Mouse (Mus musculus): ENCODE results near the gene Il19. TPM values are rescaled to one million over a fixed set of nuclear protein-coding genes. Genes with fewer than 3 reads are reported as not detected.
A peak's percentile ranks its signal among the peaks of the same experiment; 100 is the strongest.

Il19 gene
- total RNA-seq, 1 experiment, result 0.36 TPM

DNA sequence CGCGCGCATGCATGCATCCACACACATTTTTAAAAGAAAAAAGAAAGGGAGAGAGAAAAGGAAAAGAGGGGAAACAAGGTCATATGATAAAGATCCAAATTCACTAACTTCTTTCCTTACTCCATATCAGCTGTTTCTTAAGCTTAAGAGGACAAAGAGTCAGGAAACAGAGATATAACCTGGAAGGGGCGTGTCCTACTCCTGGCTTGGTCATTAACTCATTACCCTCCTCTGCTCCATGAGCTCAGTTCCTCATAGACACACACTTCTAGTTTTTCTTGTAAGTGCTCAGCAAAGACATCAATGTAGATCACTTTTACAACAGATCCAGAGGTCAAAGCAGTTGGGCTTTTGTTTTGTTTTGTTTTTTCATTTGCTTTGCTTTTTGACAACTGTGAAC is 2.7 kb downstream of the Il19 start:
- Histone ChIP-seq H3K9me3 (ENCODE audit: control insufficient read depth, insufficient read depth, low read depth, low read length) (no peaks in the 10 kb centered on the region), H3K9ac (ENCODE audit: insufficient read depth, low read depth, low read length, poor library complexity, severe bottlenecking) (no peak overlapping the region), H3K36me3 (ENCODE audit: control insufficient read depth, insufficient read depth, low read length, poor library complexity, severe bottlenecking) (no peaks in the 10 kb centered on the region), H3K4me3 (ENCODE audit: insufficient read depth in 1 of 2, low read depth in 1 of 2, low read length in 2 of 2, poor library complexity in 1 of 2, severe bottlenecking in 1 of 2) (no peak overlapping the region), H3K27ac (ENCODE audit: insufficient read depth, low read depth, low read length, poor library complexity, severe bottlenecking) (no peak overlapping the region), H3K4me1 (ENCODE audit: control insufficient read depth in 2 of 2, insufficient read depth in 2 of 2, low read length in 2 of 2, poor library complexity in 1 of 2) (no peaks in the 10 kb centered on the region)
- in situ Hi-C loops (cut with MboI; ENCODE audit: low sequenced_read_pairs in 2 of 2, unreplicated experiment in 2 of 2), result no loop called here
- TF ChIP-seq CHD2 (IDR thresholded peaks at IDR 0.05; ENCODE audit: low read depth, low read length) (no peak), ZC3H11A (IDR thresholded peaks at IDR 0.05; ENCODE audit: borderline replicate concordance, low read depth, low read length) (no peak), ZNF384 (IDR thresholded peaks at IDR 0.05; ENCODE audit: low read depth, low read length) (no peak), HCFC1 (IDR thresholded peaks at IDR 0.05; ENCODE audit: borderline replicate concordance, insufficient read depth, low read length) (no peak), MAFK (IDR thresholded peaks at IDR 0.05; ENCODE audit: insufficient read depth, low read depth, low read length) (no peak)
- no peak for DNase-seq (ENCODE audit: low read depth, low spot score)

GRCm38 (mm10) chr1:130936351-130936750 is 3.6 kb downstream of the Il19 start:
- no peak overlapping the region for H3K4me3 ChIP-seq (ENCODE audit: insufficient read depth in 1 of 2, low read depth in 1 of 2, low read length in 2 of 2, poor library complexity in 1 of 2, severe bottlenecking in 1 of 2)
- in situ Hi-C loops (cut with MboI; ENCODE audit: low sequenced_read_pairs in 2 of 2, unreplicated experiment in 2 of 2), result no loop called here
- DNase-seq (ENCODE audit: low read depth, low spot score), result no peak
- H3K4me1 ChIP-seq (ENCODE audit: control insufficient read depth in 2 of 2, insufficient read depth in 2 of 2, low read length in 2 of 2, poor library complexity in 1 of 2), result no peaks in the 10 kb centered on the region
- TF ChIP-seq ZNF384 (IDR thresholded peaks at IDR 0.05; ENCODE audit: low read depth, low read length) (no peak), CHD2 (IDR thresholded peaks at IDR 0.05; ENCODE audit: low read depth, low read length) (no peak), ZC3H11A (IDR thresholded peaks at IDR 0.05; ENCODE audit: borderline replicate concordance, low read depth, low read length) (no peak), HCFC1 (IDR thresholded peaks at IDR 0.05; ENCODE audit: borderline replicate concordance, insufficient read depth, low read length) (no peak), MAFK (IDR thresholded peaks at IDR 0.05; ENCODE audit: insufficient read depth, low read depth, low read length) (no peak)
- no peak overlapping the region for H3K9ac ChIP-seq (ENCODE audit: insufficient read depth, low read depth, low read length, poor library complexity, severe bottlenecking)
- H3K36me3 ChIP-seq (ENCODE audit: control insufficient read depth, insufficient read depth, low read length, poor library complexity, severe bottlenecking), result no peaks in the 10 kb centered on the region
- no peak overlapping the region for H3K27ac ChIP-seq (ENCODE audit: insufficient read depth, low read depth, low read length, poor library complexity, severe bottlenecking)
- H3K9me3 ChIP-seq (ENCODE audit: control insufficient read depth, insufficient read depth, low read depth, low read length), result no peaks in the 10 kb centered on the region

GRCm38 (mm10) chr1:130926484-130926883 is 13.4 kb downstream of the Il19 start:
- no peak for TF ChIP-seq MAFK (IDR thresholded peaks at IDR 0.05; ENCODE audit: insufficient read depth, low read depth, low read length)
- 0 out of 2 replicates have a peak, but pooled peaks have one; percentile 2 for TF ChIP-seq ZC3H11A (IDR thresholded peaks at IDR 0.05; ENCODE audit: borderline replicate concordance, low read depth, low read length)
- no peak overlapping the region for H3K4me3 ChIP-seq (ENCODE audit: insufficient read depth in 1 of 2, low read depth in 1 of 2, low read length in 2 of 2, poor library complexity in 1 of 2, severe bottlenecking in 1 of 2)
- DNase-seq (ENCODE audit: low read depth, low spot score), result peak; percentile 15

GRCm38 (mm10) chr1:130918323-130918980 is 21.5 kb downstream of the Il19 start:
- Histone ChIP-seq H3K36me3 (ENCODE audit: control insufficient read depth, insufficient read depth, low read length, poor library complexity, severe bottlenecking) (no peaks in the 10 kb centered on the region), H3K9me3 (ENCODE audit: control insufficient read depth, insufficient read depth, low read depth, low read length) (no peaks in the 10 kb centered on the region), H3K27ac (ENCODE audit: insufficient read depth, low read depth, low read length, poor library complexity, severe bottlenecking) (no peak overlapping the region), H3K4me1 (ENCODE audit: control insufficient read depth in 2 of 2, insufficient read depth in 2 of 2, low read length in 2 of 2, poor library complexity in 1 of 2) (no peaks in the 10 kb centered on the region), H3K9ac (ENCODE audit: insufficient read depth, low read depth, low read length, poor library complexity, severe bottlenecking) (no peak overlapping the region), H3K4me3 (ENCODE audit: insufficient read depth in 1 of 2, low read depth in 1 of 2, low read length in 2 of 2, poor library complexity in 1 of 2, severe bottlenecking in 1 of 2) (no peak overlapping the region)
- no peak for TF ChIP-seq HCFC1 (IDR thresholded peaks at IDR 0.05; ENCODE audit: borderline replicate concordance, insufficient read depth, low read length)
- TF ChIP-seq MAFK (IDR thresholded peaks at IDR 0.05; ENCODE audit: insufficient read depth, low read depth, low read length), result peak; percentile 97
- TF ChIP-seq CHD2 (IDR thresholded peaks at IDR 0.05; ENCODE audit: low read depth, low read length), result no peak
- no peak for TF ChIP-seq ZC3H11A (IDR thresholded peaks at IDR 0.05; ENCODE audit: borderline replicate concordance, low read depth, low read length)
- TF ChIP-seq ZNF384 (IDR thresholded peaks at IDR 0.05; ENCODE audit: low read depth, low read length), result no peak
- in situ Hi-C loops (cut with MboI; ENCODE audit: low sequenced_read_pairs in 2 of 2, unreplicated experiment in 2 of 2), result no loop called here
- DNase-seq (ENCODE audit: low read depth, low spot score), result no peak

More at GRCm38 (mm10) chr1:130926484-130926883, 13.4 kb downstream of the Il19 start:
- in situ Hi-C loops (cut with MboI; ENCODE audit: low sequenced_read_pairs in 2 of 2, unreplicated experiment in 2 of 2), result no loop called here
- H3K9ac ChIP-seq (ENCODE audit: insufficient read depth, low read depth, low read length, poor library complexity, severe bottlenecking), result no peak overlapping the region
- no peaks in the 10 kb centered on the region for H3K9me3 ChIP-seq (ENCODE audit: control insufficient read depth, insufficient read depth, low read depth, low read length)
- H3K4me1 ChIP-seq (ENCODE audit: control insufficient read depth in 2 of 2, insufficient read depth in 2 of 2, low read length in 2 of 2, poor library complexity in 1 of 2), result no peaks in the 10 kb centered on the region
- H3K27ac ChIP-seq (ENCODE audit: insufficient read depth, low read depth, low read length, poor library complexity, severe bottlenecking), result no peak overlapping the region
- no peaks in the 10 kb centered on the region for H3K36me3 ChIP-seq (ENCODE audit: control insufficient read depth, insufficient read depth, low read length, poor library complexity, severe bottlenecking)
